Mouse (Mus musculus) olfactory bulb, adult 2 months (tissue): ENCODE measurements around the gene Sh3rf1. TPM values are rescaled to one million over a fixed set of nuclear protein-coding genes. Genes with fewer than 3 reads are reported as not detected.

Source experiments
- H3K27ac ChIP-seq: fragments of 200-500 bp; 2 replicates; pipeline ENCODE4 v1.5.1; 2012; ENCODE audit warnings: low read depth, low read length; ENCODE audit not compliant: insufficient read depth
- H3K4me1 ChIP-seq: fragments of 200-500 bp; 2 replicates; pipeline ENCODE4 v1.6.1; 2012; ENCODE audit warnings: low read length; ENCODE audit not compliant: control insufficient read depth, insufficient read depth
- H3K4me3 ChIP-seq: fragments of 200-500 bp; 2 replicates; pipeline ENCODE4 v1.5.1; 2012; ENCODE audit warnings: mild to moderate bottlenecking, low read depth, low read length, moderate library complexity; ENCODE audit not compliant: insufficient read depth
- CTCF ChIP-seq: fragments of 200-500 bp; IDR thresholded peaks from 2 replicates; pipeline ENCODE4 v1.5.1; 2012; ENCODE audit warnings: low read depth, mild to moderate bottlenecking, low read length, moderate library complexity; ENCODE audit not compliant: insufficient read depth
- POLR2A ChIP-seq: fragments of 200-500 bp; IDR thresholded peaks from 2 replicates; pipeline ENCODE4 v1.6.1; 2012; ENCODE audit warnings: mild to moderate bottlenecking, low read depth, low read length, moderate library complexity; ENCODE audit not compliant: insufficient read depth
- WGBS: fragments of 180-500 bp; shearing (Covaris S2); methylation state at CpG from one replicate; pipeline ENCODE4 v1.1.7; 2018; 5-methylcytosine and 5-hydroxymethylcytosine counted together
- polyA plus RNA-seq: library from polyadenylated mRNA; stranded (reverse); fragments of >200 nt; gene quantifications from 2 replicates; pipeline ENCODE4 v1.2.4, GENCODE M21; 2012; ENCODE audit warnings: low replicate concordance; ENCODE audit not compliant: missing spikeins, insufficient read depth, insufficient read length

The Sh3rf1 gene
- polyA plus RNA-seq, 1 experiment: 73.8 TPM

- Histone ChIP-seq H3K27ac (no peak overlapping the region), H3K4me1 (no peaks in the 10 kb centered on the region), H3K4me3 (no peak overlapping the region)
- TF ChIP-seq CTCF: no peak
- no peak for TF ChIP-seq POLR2A
- WGBS: 97% methylated on average over 5 of the region's 5 CpGs
Observed at GRCm38 (mm10) chr8:61235499-61235898, 11.8 kb downstream of the Sh3rf1 start.

- no peak overlapping the region for H3K27ac ChIP-seq
- WGBS: 79% methylated on average over 9 of the region's 9 CpGs
Observed at GRCm38 (mm10) chr8:61236506-61237268, 13.0 kb downstream of the Sh3rf1 start.

GRCm38 (mm10) chr8:61239576-61239975 is 15.9 kb downstream of the Sh3rf1 start:
- no peaks in the 10 kb centered on the region for H3K4me1 ChIP-seq
- H3K4me3 ChIP-seq: no peak overlapping the region
- TF ChIP-seq CTCF (no peak), POLR2A (no peak)
- H3K27ac ChIP-seq: no peak overlapping the region
- WGBS: 74% methylated on average over 3 of the region's 3 CpGs

More at GRCm38 (mm10) chr8:61236506-61237268, 13.0 kb downstream of the Sh3rf1 start:
- TF ChIP-seq POLR2A (no peak), CTCF (no peak)
- Histone ChIP-seq H3K4me3 (no peak overlapping the region), H3K4me1 (no peaks in the 10 kb centered on the region)

- H3K4me3 ChIP-seq: no peak overlapping the region
- WGBS: 86% methylated on average over 8 of the region's 8 CpGs
- no peak overlapping the region for H3K27ac ChIP-seq
- H3K4me1 ChIP-seq: no peaks in the 10 kb centered on the region
- TF ChIP-seq POLR2A: no peak
- no peak for TF ChIP-seq CTCF
Observed at GRCm38 (mm10) chr8:61241229-61241628, 17.6 kb downstream of the Sh3rf1 start.

GRCm38 (mm10) chr8:61242896-61243295 is 19.2 kb downstream of the Sh3rf1 start:
- 98% methylated on average over 19 of the region's 19 CpGs for WGBS
- Histone ChIP-seq H3K4me1 (no peaks in the 10 kb centered on the region), H3K27ac (no peak overlapping the region), H3K4me3 (no peak overlapping the region)
- no peak for TF ChIP-seq POLR2A
- TF ChIP-seq CTCF: no peak

GRCm38 (mm10) chr8:61243491-61243890 is 19.8 kb downstream of the Sh3rf1 start:
- WGBS: 84% methylated on average over 5 of the region's 5 CpGs
- H3K27ac ChIP-seq: no peak overlapping the region
- H3K4me3 ChIP-seq: no peak overlapping the region
- no peak for TF ChIP-seq POLR2A
- no peak for TF ChIP-seq CTCF
- H3K4me1 ChIP-seq: no peaks in the 10 kb centered on the region

- Histone ChIP-seq H3K4me1 (no peaks in the 10 kb centered on the region), H3K27ac (no peak overlapping the region), H3K4me3 (no peak overlapping the region)
- 89% methylated on average over 7 of the region's 7 CpGs for WGBS
- TF ChIP-seq POLR2A (no peak), CTCF (no peak)
Observed at GRCm38 (mm10) chr8:61244157-61244556, 20.5 kb downstream of the Sh3rf1 start.

GRCm38 (mm10) chr8:61247270-61248025 is 23.8 kb downstream of the Sh3rf1 start:
- TF ChIP-seq POLR2A: no peak
- no peak for TF ChIP-seq CTCF
- no peak overlapping the region for H3K4me3 ChIP-seq
- no peak overlapping the region for H3K27ac ChIP-seq
- no peaks in the 10 kb centered on the region for H3K4me1 ChIP-seq
- WGBS: 73% methylated on average over 13 of the region's 13 CpGs

GRCm38 (mm10) chr8:61249511-61249910 is 25.8 kb downstream of the Sh3rf1 start:
- H3K27ac ChIP-seq: no peak overlapping the region
- 83% methylated on average over 4 of the region's 4 CpGs for WGBS

More at GRCm38 (mm10) chr8:61249511-61249910, 25.8 kb downstream of the Sh3rf1 start:
- Histone ChIP-seq H3K4me1 (no peaks in the 10 kb centered on the region), H3K4me3 (no peak overlapping the region)
- no peak for TF ChIP-seq POLR2A
- TF ChIP-seq CTCF: no peak
